Mouse (Mus musculus): Measurements from ENCODE around the gene Gm2244.
A peak's percentile ranks its signal among the peaks of the same experiment; 100 is the strongest.
"Not testable (repeated sequence)": the region's sequence is repeated elsewhere in the genome, so short reads cannot be mapped to it uniquely, and the experiment has no call there.

Gm2244 gene

GRCm38 (mm10) chr14:19549863-19550262 is at the start of gene Gm2244:
Gm2244 (minus strand) TSS chr14:19549963.
- DNase-seq (ENCODE audit: low spot score in 2 of 2), result not testable (repeated sequence)

- peak in 1 of 2 experiments; percentile 19 for DNase-seq (ENCODE audit: low spot score in 2 of 2)
Observed at GRCm38 (mm10) chr14:19584804-19585667, 35.3 kb upstream of the Gm2244 start, which contains the start of gene Gm2237. Gm2237 (minus strand) TSS chr14:19585135.
